Mouse (Mus musculus) testis, postnatal 14 days (tissue): ENCODE measurements around the gene Grhpr.
"Not testable (repeated sequence)": the region's sequence is repeated elsewhere in the genome, so short reads cannot be mapped to it uniquely, and the experiment has no call there.

Experiments
- DNase-seq: peaks from one replicate; pipeline ENCODE4 v3.0.0; 2021; ENCODE audit warnings: low spot score

The Grhpr gene

DNA sequence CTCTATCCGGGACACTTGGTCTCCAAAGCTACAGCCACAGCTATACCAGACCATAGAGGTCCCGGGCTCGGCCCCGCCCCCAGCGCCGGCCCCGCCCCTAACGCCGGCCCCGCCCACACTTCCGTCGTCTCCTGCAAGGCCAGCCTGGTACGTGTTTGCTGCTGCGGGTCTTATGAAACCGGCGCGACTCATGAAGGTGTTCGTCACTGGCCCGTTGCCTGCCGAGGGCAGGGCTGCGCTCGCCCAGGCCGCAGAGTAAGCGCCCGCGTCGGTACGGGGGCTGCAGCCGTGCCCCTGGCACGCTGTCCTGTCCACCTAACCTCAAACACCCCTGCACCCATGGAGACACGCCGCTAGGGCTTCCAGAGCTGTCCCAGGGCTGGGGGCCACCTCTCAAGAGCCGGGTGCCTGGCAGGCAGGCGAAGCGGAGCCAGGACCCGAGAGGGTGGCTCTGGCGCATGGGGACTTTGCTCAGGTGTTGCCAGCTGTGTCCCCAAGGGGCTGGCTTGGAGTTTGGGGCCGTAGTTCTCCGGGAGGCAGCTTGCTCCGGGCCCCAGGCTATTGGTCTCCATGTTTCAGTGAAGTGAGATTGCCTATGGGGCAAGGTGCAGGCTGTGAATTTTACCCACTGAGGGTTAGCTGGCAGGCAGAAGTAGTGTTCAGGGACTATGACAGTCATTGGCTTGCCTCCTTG is at the start of gene Grhpr:
Grhpr (plus strand) TSS at position 116 of the 694 bp plus-strand sequence.
- DNase-seq, result peak; percentile 77

DNA sequence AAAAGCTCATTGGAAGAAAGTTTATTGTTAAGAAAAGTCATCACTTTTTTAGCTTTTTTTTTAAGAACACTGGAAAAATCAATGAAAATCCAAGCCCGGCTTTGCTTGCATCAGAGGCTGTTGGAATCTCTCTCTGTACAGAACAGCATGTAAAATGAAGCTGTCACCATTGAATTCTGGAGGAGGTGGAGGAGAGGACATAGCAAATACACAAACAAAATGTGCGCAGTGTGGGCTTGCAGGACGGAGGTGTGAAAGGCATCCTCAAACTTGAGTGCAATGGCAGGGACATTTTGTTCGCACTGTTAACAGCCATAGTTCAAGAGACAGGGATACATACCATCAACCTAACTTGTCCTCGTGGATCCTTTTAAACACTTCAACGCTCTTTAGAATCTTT is 49.5 kb upstream of the Grhpr start:
- no peak for DNase-seq

DNA sequence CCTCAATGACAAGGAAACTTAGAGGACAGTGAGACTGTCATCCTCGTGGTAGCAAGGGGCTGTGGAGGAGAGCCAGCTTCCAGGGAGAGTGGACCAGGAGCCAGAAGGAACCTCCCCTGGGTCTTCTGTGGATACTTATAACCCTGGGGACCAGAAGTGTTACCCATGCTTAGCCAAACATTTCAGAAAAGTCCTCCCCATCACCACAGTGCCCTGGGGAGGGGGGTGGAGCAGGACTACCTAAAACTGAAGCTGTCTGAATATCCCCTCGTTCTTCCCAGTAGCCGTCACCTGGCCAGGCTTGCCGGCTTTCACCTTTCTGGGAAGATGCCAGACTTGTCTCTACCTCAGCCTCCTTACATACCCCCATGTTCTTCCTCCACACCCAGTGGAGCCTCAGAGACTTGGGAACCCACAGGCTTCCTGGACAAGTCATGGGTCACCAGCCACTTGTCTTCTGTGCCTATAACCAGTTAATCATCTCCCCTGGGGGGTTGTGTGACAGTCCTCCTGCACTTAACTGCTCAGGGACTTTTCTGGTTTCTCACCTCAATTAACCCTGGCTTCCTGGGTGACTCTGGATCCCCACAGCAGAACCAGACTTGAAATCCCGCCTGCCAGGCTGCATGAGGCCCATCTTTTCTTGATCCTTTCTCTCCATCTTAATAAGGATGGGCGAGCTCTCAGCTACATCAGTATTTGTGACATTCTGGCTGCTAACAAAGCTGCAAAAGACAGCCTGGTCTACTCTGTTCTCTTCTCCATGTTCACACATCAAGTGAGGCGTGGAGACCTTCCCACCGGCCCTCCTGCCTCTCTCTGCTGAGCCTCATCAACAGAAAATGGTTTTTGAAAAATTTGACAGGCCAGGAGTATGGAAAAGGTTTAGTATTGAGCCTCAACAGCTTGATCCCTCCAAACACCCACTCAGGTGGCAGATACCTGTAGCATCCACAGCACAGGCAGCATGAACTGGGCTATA is 42.5 kb upstream of the Grhpr start:
- no peak for DNase-seq

DNA sequence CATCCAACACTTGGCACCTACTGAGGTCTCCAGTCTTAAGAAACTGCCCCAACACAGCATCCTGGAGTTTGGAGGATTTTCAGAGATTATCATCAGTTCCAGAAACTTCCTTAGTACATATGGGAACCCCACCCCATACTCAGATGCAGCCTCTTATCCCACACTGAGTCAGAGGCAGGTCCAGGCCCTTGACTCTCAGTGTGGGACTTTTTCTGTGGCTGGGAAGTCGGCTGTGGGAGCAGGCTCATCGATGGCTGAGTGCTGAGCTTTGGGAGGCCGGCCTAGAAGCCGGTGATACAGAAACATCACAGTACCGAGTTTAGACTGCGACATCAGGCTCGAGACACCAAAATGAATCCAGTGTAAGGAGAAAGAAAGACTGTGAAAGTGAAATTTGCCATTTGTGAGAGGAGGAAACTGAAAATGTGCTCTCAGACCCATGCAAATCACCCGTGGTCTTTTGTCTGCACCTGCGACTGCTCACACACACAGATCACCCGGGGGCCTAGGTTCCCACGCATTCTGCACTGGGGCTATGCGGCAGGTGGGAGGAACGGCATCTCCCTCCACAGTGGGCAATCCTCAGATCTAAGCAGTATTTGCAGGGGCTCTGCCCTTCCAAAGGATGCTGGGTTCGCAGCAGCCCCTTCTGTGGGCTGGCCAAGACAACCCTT is 41.5 kb upstream of the Grhpr start:
- no peak for DNase-seq

DNA sequence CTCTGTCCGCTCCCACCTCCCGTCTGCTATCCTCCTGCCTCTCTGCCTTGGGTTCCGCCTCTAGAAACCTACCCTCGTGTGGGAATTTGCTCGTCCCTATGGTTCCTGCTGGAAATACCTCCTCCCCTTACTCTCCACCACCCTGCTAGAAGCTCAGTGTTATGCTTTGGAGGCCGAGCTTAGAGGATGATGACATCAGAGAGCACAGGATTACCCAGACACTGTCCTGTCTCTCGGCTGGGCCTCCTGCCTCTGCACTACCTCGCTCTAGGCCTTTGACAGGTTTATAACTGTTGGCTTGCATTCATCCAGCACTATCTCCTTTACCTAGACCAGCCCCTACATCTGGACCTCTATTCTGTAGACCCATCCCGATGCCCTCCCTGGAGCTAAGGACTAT is 40.9 kb upstream of the Grhpr start:
- DNase-seq, result no peak

DNA sequence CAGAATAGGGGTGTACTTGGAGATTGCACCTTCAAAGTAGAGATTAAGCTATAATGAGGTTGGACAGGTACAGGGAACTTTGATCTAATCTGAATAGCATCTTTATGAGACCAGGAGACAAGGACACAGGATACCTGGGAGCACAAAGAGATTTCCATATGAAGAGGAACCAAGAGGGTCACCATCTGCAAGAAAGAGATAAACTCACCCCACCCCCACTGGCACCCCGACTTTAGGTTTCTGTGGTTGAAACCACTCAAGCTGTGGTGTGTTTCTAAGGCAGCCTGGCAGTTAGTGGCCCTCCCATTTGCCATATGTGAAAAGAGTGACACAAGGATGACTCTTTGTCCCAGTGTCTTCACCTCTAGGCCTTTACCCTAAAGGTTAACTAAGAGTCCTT is 39.0 kb upstream of the Grhpr start:
- DNase-seq, result no peak

DNA sequence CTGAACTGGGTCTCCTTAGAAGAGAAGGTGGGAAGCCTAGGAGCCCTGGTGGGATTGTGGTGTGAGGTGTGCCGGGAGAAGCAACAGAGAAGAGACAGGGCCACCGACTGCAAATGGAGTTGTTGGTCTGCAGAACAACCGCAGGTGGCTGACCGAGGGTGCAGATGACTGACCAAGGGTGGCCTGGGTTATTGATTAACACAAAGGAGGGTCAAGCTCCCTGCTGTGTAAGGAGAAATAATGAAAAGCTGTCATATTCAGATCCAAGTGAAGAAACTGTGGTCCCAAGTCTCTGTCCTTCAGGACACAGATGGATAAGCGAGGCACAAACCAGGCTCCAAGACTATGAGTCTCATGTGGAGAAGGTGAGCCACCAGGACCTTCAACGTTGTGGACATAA is 37.7 kb upstream of the Grhpr start:
- DNase-seq, result no peak

DNA sequence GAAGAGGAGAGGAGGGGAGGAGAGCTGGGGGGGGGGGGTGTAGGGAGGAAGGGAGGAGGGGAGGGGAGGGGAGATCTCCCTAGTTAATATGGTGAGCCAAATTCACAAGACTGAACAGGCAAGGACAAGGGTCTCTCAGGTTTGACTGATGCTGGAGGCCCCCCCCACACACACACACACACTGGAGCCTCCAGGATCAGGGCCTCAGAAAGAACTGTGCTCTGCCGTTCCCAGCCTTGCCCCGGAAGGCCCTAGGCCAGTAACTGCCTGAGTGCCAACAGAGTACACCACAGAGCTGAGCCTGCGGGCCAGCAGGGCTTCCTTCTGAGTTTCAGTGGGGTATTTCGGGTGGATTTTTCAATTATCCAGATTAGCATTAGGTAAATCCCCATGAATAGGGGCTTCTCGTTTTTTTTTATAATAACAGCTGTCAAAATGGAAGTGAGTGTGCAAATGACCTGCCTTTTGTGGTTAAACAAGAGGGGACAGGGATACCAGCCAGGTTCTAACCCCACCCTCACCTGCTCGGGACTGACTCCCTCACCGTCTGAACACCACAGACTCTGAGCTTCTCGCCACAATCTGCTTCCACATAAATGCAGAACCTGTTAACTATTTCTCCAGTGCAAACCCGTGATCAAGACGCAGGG is 36.6 kb upstream of the Grhpr start:
- DNase-seq, result no peak

DNA sequence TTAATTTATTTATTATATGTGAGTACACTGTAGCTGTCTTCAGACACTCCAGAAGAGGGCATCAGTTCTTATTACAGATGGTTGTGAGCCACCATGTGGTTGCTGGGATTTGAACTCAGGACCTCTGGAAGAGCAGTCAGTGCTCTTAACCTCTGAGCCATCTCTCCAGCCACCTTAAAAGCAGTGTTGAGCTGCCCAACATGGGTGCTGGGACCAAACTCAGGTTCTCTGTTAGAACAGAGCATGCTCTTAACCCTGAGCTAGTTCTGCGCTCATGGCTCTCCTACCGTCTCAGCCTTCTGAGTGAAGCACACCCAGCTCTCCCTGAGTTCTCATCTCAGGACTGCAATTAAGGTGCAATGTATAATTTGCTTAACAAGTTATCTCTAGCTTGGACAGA is 35.1 kb upstream of the Grhpr start:
- not testable (repeated sequence) for DNase-seq

DNA sequence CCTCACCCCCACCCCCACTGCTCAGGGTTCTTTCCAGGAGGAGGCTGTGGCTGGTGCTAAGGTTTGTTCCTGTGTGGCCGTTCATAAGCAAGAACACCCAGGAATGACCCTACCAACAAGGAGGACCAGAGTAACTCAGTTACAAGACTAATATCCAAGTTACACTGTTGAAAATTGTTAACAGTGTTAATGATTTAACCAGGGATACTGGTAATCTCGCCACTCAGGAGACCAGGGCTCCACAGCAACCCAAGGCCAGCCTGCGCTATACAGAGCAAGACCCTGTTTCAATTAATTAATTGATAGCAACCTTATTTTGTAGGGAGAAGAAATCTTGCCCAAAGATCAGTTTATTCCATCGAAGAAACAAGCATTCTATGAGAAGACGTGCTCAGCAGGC is 33.7 kb upstream of the Grhpr start:
- no peak for DNase-seq

DNA sequence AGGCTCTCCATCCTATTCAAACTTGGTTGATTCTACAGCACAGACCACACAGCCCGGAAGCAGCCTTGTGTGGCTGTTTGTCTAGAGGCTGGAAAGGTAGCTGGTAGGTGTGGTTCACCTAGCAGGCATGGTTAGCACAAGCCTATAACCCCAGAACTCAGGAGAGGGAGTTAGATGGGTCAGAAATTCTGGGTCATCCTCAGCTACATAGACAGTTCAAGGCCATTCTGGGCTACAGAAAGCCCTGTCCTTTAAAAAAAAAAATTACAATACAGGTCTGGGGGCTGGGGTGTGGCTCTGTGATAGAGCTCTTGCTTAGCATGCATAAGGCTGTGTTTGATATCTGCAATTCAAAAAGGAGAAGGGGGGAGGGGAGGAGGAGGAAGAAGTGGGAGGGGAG is 32.9 kb upstream of the Grhpr start:
- DNase-seq, result no peak

DNA sequence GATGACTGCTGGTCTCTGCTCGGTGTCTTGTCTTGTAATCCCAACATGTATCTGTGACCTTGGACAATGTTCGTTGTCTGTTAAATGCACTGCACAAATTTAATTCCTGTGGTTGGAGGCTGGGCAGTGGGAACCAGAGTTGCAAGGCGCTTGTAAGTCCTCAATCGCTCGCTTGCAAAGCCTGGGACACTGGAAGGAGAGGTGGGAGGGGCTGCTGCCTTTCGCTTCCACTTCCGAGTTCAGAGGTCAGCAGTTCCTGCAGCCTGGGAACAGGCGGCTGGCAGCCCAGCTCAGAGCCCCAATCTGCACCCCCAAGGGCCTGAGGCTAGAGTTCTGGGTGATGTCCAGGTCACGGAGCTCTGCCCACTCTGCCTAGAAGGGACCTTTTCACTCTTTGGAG is 28.2 kb upstream of the Grhpr start:
- DNase-seq, result no peak

DNA sequence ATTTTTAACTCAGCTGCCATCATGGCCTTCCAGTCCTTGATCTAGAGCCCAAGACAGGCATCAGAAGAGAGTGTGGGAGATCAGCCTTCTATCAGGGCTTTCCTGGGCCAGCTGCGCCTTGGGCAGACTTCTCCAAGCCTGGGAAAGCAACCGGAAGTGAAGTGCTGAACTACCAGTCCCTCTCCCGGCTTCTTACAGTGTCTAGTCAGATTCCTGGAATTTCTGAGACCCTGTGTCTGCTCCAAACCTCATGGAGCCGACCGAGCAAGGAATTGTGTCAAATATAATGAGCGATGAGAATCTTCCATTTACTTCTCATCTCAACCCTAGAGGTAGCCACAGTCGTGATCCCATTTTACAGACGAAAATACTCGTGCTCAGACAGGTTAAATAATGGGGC is 22.4 kb upstream of the Grhpr start:
- no peak for DNase-seq

DNA sequence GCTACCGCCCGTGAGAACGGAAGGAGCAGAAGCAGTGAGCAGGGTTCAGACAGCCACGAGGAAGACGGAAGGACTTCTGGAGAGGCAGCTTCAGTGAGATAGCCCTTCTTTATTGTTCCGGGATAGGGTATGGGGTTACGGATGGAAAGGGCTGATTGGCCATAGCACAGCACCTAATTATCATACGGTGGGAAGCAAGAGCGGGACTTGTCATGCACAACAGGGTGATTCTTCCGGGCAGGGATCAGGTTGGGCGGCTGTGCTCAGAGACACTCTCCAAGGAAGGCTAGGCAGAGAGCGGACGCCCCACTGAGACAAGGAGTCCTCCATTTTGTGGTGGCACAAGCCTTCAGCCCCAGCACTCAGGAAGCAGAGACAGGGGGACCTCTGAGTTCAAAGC is 22.0 kb upstream of the Grhpr start:
- no peak for DNase-seq

DNA sequence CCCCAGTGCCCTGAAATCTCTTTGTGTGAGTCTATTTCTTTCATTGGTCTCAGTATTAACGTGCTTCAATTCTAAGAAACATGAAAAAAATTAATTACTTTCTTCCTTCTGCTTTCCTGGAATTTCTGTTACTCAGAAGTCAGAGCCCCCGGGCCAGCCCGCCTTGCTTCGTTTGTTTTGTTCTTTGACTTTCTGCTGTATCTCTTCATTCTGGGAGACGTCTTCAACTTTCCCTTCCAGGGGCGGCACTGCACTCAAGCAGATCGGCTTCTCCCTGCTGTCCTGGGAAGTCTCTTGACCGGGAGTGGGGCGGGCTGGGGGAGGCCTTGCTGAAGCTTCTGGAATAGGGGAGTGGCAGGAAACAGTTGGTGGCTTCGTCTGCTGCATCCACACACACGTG is 18.0 kb upstream of the Grhpr start:
- DNase-seq, result no peak

DNA sequence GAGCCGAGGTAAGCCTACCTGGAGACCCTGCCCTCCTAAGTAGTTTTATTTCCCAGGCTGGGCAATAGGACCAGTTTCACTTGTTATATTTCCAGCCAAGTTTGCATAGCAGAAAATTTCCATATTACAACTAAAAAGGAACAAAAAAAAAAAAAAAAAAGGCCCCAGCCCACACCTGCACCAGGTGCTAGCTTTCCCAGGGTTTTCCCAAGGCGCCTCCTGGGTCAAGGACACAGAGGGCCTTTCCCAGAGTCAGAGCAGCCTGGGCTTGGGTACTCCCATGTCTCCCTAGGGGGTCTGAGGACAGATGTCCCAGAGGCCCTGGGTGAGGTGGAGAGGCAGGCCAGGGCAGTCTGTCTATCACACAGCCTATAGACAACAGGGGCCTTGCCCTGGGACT is 16.0 kb upstream of the Grhpr start:
- no peak for DNase-seq

DNA sequence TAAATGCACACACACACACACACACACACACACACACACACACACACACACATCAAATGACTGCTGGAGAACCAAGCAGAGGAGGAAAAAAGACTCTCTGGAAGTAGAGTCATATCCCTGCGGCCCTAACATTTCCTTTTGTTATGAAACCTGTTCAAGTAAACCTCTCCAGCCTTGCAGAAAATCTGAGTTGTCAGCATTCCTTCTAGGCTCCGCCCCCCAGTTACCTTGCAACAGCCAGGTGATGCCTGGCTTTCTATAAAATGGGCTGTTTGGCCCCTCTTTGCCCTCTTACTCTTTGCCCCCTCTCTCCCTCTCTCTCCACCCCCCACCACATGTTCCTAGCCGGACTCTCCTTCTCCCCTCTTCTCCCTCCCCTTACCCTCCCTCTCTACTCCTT is 15.5 kb upstream of the Grhpr start:
- DNase-seq, result no peak

DNA sequence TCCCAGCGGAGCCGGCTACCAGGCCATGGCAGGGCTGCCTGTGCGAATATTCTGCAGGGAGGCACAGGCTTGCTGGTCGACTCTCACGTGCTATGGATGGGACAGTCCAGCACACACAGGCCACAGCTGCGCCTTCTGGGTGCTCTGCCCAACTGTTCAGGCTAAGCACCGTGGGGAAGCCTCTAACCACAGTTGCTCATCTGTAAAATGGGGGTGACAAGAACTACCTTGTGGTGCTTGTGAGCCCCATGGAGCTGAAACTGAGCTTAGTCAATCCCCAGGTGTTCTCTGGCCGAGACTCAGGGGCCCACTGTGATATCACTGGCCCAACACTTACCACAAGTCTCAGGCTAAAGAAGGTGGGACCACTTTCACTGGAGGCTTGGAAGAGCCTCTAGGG is 13.8 kb upstream of the Grhpr start:
- DNase-seq, result no peak

DNA sequence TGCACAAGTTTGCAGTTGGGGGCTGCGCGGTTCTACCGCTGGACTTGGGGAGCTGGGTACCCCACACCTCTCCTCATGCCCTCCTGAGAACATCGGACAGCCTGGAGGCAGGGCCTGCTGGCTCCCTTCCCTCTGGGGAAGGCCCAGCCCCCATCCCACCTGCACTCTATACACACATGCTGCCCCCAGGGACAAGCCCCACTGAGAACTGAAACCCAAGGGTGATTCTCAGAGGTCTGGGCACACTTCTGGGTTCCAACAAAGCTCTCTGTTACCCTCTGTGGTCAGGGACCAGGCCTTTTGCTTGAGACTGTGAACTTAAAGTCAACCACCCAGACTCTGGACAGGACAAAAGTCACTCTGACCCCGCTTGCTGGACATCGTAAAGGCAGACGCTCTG is 11.1 kb upstream of the Grhpr start:
- no peak for DNase-seq

DNA sequence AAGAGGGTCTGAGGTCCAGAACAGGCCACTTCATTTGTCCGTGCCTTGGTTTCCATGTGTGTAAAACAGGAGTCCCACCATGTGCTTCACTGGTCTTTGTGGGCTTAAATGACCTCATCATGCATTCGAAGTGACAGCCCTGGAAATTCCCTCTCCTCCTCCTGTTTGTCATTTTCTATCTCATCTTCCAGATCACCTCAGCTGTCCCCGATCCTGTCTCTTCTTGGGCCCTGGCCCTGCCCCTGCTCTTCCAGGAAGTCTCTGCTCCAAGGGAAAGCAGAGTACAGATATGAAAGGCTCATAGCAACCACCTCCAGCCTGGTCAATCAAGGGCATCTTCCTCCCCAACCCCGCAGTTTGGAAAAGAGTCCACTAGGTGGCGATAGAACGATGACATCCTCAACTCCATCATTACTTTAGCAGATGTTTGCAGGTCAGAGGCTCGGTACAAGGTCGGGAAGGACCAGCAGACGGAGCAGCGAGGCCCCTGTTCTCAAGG is 10.5 kb upstream of the Grhpr start:
- DNase-seq, result no peak

DNA sequence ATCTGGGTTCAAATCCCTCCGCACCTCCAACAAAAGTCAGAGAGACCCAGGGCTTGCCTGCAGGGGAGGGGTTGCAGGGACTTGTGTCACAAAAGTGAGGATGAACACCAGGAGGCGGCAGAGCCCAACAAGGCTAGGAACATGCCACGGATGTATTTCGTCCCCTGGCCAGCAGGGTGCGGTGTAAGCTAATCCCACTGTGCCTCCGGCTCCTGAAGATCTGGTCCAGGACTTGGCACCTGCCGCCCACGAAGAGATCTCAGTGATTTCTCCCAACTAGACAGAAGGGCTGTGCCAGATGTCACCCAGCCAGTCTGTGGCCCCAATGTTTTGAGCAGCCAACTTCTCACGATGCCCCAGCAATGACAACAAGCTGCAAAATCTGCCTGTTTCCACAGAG is 7.7 kb upstream of the Grhpr start:
- DNase-seq, result peak; percentile 80

DNA sequence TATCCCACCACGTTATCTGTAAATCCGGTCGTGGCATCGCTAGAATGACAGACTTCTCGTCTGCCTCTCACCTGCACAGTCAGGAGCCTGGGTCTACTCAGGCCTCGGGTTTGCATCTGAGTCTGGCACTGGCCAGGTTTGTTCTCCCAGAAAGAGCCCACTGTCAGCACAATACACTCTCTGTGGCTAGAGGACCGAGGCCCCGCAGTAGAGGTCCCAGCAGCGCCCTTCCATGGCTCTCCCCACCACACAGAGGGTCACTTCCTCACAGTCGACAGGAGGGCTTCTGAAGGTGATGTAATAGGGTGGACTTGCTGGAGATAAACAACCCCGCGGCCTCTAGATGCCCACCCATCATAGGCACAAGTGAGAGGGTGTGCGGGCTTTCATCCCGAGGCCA is 7.3 kb upstream of the Grhpr start:
- DNase-seq, result no peak
